Mouse (Mus musculus): ENCODE measurements around the gene Plpp3. TPM values are rescaled to one million over a fixed set of nuclear protein-coding genes. Genes with fewer than 3 reads are reported as not detected.

The Plpp3 gene
- polyA plus RNA-seq (2014; fragmentation: Nextera tagmentation; extraction: Ambion mirVana): 48.6 and 50.8 TPM in 2 replicates

DNA sequence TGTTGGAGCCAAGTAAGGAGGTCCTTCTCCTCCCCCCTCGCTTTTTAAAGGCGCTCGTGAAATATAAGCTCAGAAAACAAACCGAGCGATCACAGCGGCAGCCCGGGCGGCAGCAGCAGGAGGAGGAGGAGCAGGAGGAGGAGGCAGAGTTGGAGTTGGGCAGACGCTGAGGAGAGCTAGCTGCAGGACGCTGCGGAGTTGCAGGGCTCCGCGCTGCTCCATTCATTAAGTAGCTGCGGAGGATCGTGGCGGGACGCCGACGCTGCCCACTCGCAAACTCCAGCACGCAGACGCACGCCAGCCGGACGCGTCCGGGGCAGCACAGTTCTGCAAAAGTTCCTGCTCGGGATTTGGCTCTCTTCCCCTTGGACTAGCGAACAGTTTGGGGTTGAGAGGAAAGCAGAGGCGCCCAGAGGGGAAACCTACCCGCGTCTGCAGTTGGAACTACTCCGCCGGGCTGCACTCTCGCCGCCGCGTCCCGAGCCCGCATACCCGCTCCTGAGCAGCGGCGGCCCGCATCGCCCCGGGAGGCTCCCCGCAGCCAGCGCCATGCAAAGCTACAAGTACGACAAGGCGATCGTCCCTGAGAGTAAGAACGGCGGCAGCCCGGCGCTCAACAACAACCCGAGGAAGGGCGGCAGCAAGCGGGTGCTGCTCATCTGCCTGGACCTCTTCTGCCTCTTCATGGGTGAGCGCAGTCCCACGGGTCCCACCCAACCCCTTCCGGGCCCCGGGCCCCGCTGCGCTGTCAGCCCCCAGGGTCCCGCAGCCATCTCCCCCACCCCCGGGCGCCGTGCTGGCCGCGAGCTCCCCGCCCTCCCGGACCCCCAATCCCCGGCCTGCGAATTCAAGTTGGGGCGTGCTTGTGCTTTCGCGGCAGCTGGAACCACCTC, at the start of gene Plpp3:
Plpp3 (plus strand) TSS at position 72 of the 893 bp plus-strand sequence.
- ATAC-seq (peak; percentile 87), DNase-seq (ENCODE audit: low spot score) (peak; percentile 95)
- WGBS: under 1% methylated on average over 68 of the region's 77 CpGs
- Histone ChIP-seq H3K4me2 (ENCODE audit: low read length) (peak within 1 kb of the TSS; percentile 67), H3K27me3 (replicated peaks; ENCODE audit: control insufficient read depth, insufficient read depth, low read length) (no peaks in the 10 kb centered on the region), H3K4me1 (ENCODE audit: control insufficient read depth, insufficient read depth, low read length) (peaks cover 4% of the 10 kb centered on the region; the same call in 1 of the 2 replicates), H3K36me3 (ENCODE audit: control insufficient read depth, insufficient read depth, low read length) (0 out of 2 replicates have a peak, but pooled peaks cover 8% of the 10 kb centered on the region), H3K27ac (ENCODE audit: low read depth, low read length) (peak within 1 kb of the TSS; percentile 93), H3K4me3 (ENCODE audit: low read depth, low read length) (peak within 1 kb of the TSS; percentile 88), H3K9ac (ENCODE audit: low read length) (peak within 1 kb of the TSS; percentile 95), H3K9me3 (replicated peaks; ENCODE audit: control insufficient read depth, low read length) (no peaks in the 10 kb centered on the region)

DNA sequence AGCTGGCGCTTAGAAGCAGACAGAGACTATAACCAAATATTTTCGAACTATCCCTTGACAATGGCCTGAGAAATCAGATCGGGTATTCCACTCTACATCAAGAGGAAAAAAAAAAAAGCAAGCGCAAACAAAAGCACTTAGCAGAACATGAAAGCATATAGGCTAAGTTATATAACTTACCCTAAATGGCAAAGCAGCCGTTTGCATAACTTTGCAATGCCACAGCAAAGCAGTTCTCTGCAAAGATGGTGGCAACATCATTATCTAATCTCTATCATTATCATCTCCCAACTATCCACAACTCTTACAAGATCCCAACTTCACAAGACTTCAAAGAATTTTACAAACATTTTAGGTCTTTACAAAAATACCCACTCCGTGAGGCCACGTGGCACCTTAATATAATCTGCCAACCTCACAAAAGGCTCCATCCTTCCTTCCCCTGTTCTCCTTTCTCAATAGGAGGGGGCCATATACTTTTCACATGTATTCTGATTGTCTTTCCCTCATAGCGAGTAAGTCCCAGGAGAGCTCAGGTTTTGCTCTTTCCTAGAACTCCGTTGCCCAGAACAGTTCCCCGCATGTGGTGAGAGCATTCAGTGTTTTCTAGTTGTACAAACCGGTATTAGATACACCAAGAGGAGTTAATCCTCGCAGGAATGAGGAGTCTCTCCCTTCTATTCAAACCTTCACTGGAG, 49.1 kb upstream of the Plpp3 start:
- 49% methylated on average over 12 of the region's 12 CpGs for WGBS
- peak overlapping the region; percentile 88; the same call in 1 of the 2 replicates for H3K4me2 ChIP-seq (ENCODE audit: low read length)
- ATAC-seq: no peak

DNA sequence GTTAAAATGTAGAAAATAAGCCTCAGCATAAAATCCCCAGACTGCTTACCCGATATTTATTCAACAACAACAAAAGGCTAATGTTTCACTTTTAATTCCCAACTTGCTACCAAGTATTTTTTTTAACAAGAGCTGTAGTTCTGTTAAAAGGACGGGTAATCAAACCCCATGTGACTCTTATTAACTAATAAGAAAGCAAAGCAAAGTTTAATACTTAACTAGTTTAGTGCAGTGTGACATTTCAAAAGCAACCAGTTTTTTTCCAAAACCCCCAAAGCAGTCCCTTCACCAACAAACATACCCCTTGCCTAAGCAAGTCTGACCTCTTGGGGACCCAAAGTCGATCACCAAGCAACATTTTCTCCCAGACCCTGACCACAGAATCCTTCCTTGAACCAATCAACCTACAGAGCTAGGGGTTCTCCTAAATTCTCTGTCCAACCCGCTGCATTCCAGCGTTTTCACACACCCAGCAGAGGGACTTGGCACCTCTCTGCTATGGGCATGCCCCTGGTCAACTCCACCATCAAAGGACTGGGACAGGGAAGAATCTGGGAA, 48.4 kb upstream of the Plpp3 start:
- H3K27ac ChIP-seq (ENCODE audit: low read depth, low read length): no peak overlapping the region
- H3K9me3 ChIP-seq (replicated peaks; ENCODE audit: control insufficient read depth, low read length): no peaks in the 10 kb centered on the region
- ATAC-seq (0 out of 2 replicates have a peak, but pooled peaks have one; percentile 1), DNase-seq (ENCODE audit: low spot score) (no peak)
- peaks cover 10% of the 10 kb centered on the region for H3K4me1 ChIP-seq (ENCODE audit: control insufficient read depth, insufficient read depth, low read length)
- peak overlapping the region; percentile 67 for H3K4me3 ChIP-seq (ENCODE audit: low read depth, low read length)
- no peaks in the 10 kb centered on the region for H3K36me3 ChIP-seq (ENCODE audit: control insufficient read depth, insufficient read depth, low read length)
- peak overlapping the region; percentile 87 for H3K9ac ChIP-seq (ENCODE audit: low read length)
- H3K27me3 ChIP-seq (replicated peaks; ENCODE audit: control insufficient read depth, insufficient read depth, low read length): 0 out of 2 replicates have a peak, but pooled peaks cover 2% of the 10 kb centered on the region
- peak overlapping the region; percentile 88 for H3K4me2 ChIP-seq (ENCODE audit: low read length)
- WGBS: 8% methylated on average over 5 of the region's 5 CpGs

More for the DNA sequence above, 49.1 kb upstream of the Plpp3 start:
- peaks cover 10% of the 10 kb centered on the region for H3K4me1 ChIP-seq (ENCODE audit: control insufficient read depth, insufficient read depth, low read length)
- no peak overlapping the region for H3K9ac ChIP-seq (ENCODE audit: low read length)
- no peak overlapping the region for H3K4me3 ChIP-seq (ENCODE audit: low read depth, low read length)
- no peaks in the 10 kb centered on the region for H3K9me3 ChIP-seq (replicated peaks; ENCODE audit: control insufficient read depth, low read length)
- no peak overlapping the region for H3K27ac ChIP-seq (ENCODE audit: low read depth, low read length)
- no peak for DNase-seq (ENCODE audit: low spot score)
- no peaks in the 10 kb centered on the region for H3K36me3 ChIP-seq (ENCODE audit: control insufficient read depth, insufficient read depth, low read length)
- 0 out of 2 replicates have a peak, but pooled peaks cover 2% of the 10 kb centered on the region for H3K27me3 ChIP-seq (replicated peaks; ENCODE audit: control insufficient read depth, insufficient read depth, low read length)

DNA sequence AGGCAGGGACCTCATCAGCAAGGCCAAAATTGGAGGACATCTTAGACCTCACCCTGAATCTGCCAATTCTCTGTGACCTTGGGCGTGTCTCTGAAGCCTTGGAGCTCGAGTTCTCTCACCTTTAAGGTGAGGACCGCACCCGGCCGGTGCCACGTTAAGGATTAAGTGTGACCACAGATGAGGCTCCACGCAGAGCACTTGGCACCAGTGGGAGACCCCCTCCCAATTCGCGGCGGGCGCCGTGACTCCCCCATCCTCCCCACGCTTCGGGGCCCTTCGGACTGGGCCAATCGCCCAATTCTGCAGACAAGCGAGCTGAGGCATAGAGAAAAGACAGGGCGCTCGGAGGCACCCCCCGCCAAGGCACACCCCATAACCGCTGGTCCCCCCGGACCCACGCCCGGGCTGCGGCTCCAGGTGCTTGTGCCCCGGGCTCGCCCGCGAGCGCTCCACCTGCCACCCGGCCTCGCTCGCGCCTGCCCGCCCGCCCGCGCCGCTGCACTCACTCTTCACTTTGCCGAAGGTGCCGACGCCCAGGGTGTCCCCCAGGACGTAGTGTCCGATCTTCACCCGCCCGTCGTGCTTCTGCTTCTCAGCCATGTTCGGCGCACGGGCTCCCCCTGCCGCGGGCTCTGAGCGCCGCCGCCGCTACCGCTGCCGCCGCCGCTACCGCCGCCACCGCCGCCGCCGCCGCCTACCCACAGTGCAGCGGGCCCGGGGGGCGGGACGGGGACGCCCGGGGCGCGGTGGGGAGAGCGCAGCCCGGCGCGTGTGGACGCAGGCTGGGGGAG, 47.8 kb upstream of the Plpp3 start, which contains the start of gene Prkaa2:
Prkaa2 (minus strand) TSS at position 692 of the 791 bp plus-strand sequence.
- Histone ChIP-seq H3K27me3 (replicated peaks; ENCODE audit: control insufficient read depth, insufficient read depth, low read length) (0 out of 2 replicates have a peak, but pooled peaks cover 2% of the 10 kb centered on the region), H3K9ac (ENCODE audit: low read length) (peak within 1 kb of the TSS; percentile 87), H3K4me3 (ENCODE audit: low read depth, low read length) (peak within 1 kb of the TSS; percentile 67), H3K36me3 (ENCODE audit: control insufficient read depth, insufficient read depth, low read length) (no peaks in the 10 kb centered on the region), H3K4me2 (ENCODE audit: low read length) (peak within 1 kb of the TSS; percentile 88), H3K27ac (ENCODE audit: low read depth, low read length) (peak within 1 kb of the TSS; percentile 68), H3K4me1 (ENCODE audit: control insufficient read depth, insufficient read depth, low read length) (peaks cover 10% of the 10 kb centered on the region), H3K9me3 (replicated peaks; ENCODE audit: control insufficient read depth, low read length) (no peaks in the 10 kb centered on the region)
- WGBS: under 1% methylated on average over 71 of the region's 80 CpGs
- peak; percentile 95 for ATAC-seq
- peak; percentile 76 for DNase-seq (ENCODE audit: low spot score)

DNA sequence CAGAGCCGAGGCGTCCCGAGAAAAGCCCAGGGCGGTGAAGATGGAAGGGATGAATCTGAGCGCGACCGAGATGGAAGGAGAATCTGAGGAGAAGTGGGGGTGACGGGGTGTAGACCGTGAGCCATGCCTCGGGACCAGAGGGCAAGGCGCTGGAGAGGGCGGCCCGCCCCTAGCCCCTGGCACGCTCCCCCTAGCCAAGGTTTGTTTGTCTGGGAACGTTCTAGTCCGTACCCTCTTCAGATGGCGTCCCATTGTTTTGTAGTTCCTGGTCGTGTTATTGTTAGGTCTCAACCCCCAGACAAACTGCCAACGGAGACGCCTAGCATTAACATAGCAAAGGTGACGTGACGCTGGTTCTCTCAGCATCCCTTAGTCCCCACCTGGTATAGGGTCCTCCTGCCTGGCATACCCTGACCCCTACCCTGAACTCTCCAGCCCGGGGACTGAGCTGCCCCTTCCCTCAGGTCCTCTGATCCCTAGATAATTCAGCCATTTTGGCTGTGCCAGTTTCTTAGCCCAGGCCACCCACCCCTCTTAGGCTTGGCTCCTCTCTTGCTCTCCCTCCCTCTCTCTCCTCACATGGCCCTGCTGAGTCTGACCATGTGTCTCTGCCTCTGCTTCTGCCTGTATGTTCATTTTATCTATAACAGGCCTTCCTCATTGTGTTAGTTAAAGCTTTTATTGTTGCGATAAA, 47.0 kb upstream of the Plpp3 start:
- peak overlapping the region; percentile 87 for H3K9ac ChIP-seq (ENCODE audit: low read length)
- peaks cover 10% of the 10 kb centered on the region for H3K4me1 ChIP-seq (ENCODE audit: control insufficient read depth, insufficient read depth, low read length)
- no peaks in the 10 kb centered on the region for H3K9me3 ChIP-seq (replicated peaks; ENCODE audit: control insufficient read depth, low read length)
- ATAC-seq (peak; percentile 79), DNase-seq (ENCODE audit: low spot score) (peak; percentile 42)
- 0 out of 2 replicates have a peak, but pooled peaks cover 2% of the 10 kb centered on the region for H3K27me3 ChIP-seq (replicated peaks; ENCODE audit: control insufficient read depth, insufficient read depth, low read length)
- H3K4me2 ChIP-seq (ENCODE audit: low read length): peak overlapping the region; percentile 88
- no peaks in the 10 kb centered on the region for H3K36me3 ChIP-seq (ENCODE audit: control insufficient read depth, insufficient read depth, low read length)
- 4% methylated on average over 23 of the region's 24 CpGs for WGBS
- H3K27ac ChIP-seq (ENCODE audit: low read depth, low read length): peak overlapping the region; percentile 68
- peak overlapping the region; percentile 67 for H3K4me3 ChIP-seq (ENCODE audit: low read depth, low read length)

DNA sequence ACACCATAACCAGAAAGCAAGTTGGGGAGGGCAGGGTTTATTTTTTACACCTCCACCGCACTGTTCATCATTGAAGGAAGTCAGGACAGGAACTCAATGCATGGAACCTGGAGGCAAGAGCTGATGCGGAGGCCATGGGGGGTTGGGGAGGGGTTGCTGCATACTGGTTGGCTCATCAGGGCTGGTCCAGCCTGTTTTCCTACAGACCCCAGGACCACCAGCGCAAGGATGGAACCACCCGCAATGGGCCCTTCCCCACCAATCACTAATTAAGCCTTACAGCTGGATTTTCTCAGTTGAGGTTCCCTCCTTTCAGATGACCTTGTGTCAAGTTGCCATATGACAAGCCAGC, 46.5 kb upstream of the Plpp3 start:
- Histone ChIP-seq H3K27ac (ENCODE audit: low read depth, low read length) (no peak overlapping the region), H3K36me3 (ENCODE audit: control insufficient read depth, insufficient read depth, low read length) (no peaks in the 10 kb centered on the region), H3K27me3 (replicated peaks; ENCODE audit: control insufficient read depth, insufficient read depth, low read length) (0 out of 2 replicates have a peak, but pooled peaks cover 2% of the 10 kb centered on the region), H3K4me3 (ENCODE audit: low read depth, low read length) (peak overlapping the region; percentile 67), H3K9me3 (replicated peaks; ENCODE audit: control insufficient read depth, low read length) (no peaks in the 10 kb centered on the region), H3K4me1 (ENCODE audit: control insufficient read depth, insufficient read depth, low read length) (peaks cover 10% of the 10 kb centered on the region), H3K9ac (ENCODE audit: low read length) (peak overlapping the region; percentile 87), H3K4me2 (ENCODE audit: low read length) (peak overlapping the region; percentile 88)
- ATAC-seq (no peak), DNase-seq (ENCODE audit: low spot score) (no peak)
- WGBS: 49% methylated on average over 4 of the region's 4 CpGs

DNA sequence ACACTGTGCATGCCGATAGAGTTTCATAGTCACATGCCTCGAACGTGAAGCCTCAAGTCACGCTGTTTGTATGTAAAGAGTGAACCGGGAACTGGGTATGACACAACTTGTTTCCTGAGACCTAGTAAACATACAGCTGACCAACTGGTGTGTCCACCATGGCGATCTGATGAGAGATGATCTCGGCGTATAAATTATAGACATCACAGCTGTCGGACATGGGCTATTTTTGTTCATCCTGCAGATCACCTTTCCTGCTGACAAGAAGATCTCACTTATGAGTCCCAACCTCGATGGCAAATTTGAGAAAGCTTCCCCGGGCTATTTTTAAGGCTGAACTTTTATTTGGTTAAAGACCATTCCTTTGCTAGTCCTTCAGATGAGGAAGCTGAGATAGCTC, 45.4 kb upstream of the Plpp3 start:
- H3K9ac ChIP-seq (ENCODE audit: low read length): no peak overlapping the region
- no peak overlapping the region for H3K4me2 ChIP-seq (ENCODE audit: low read length)
- H3K27me3 ChIP-seq (replicated peaks; ENCODE audit: control insufficient read depth, insufficient read depth, low read length): 0 out of 2 replicates have a peak, but pooled peaks cover 2% of the 10 kb centered on the region
- no peaks in the 10 kb centered on the region for H3K36me3 ChIP-seq (ENCODE audit: control insufficient read depth, insufficient read depth, low read length)
- ATAC-seq: no peak
- no peak overlapping the region for H3K4me3 ChIP-seq (ENCODE audit: low read depth, low read length)
- peaks cover 10% of the 10 kb centered on the region for H3K4me1 ChIP-seq (ENCODE audit: control insufficient read depth, insufficient read depth, low read length)
- WGBS: 94% methylated on average over 11 of the region's 11 CpGs
- H3K27ac ChIP-seq (ENCODE audit: low read depth, low read length): no peak overlapping the region
- no peak for DNase-seq (ENCODE audit: low spot score)
- H3K9me3 ChIP-seq (replicated peaks; ENCODE audit: control insufficient read depth, low read length): no peaks in the 10 kb centered on the region
